Mouse (Mus musculus) olfactory bulb, adult 2 months (tissue): ENCODE data around the gene Myadml2.

Experiments
- CTCF ChIP-seq: fragments of 200-500 bp; IDR thresholded peaks from 2 replicates; pipeline ENCODE4 v1.5.1; 2012; ENCODE audit warnings: low read depth, mild to moderate bottlenecking, low read length, moderate library complexity; ENCODE audit not compliant: insufficient read depth
- POLR2A ChIP-seq: fragments of 200-500 bp; IDR thresholded peaks from 2 replicates; pipeline ENCODE4 v1.6.1; 2012; ENCODE audit warnings: mild to moderate bottlenecking, low read depth, low read length, moderate library complexity; ENCODE audit not compliant: insufficient read depth

GRCm38 (mm10) chr11:120616617-120617294, 31.2 kb downstream of the Myadml2 start:
- TF ChIP-seq POLR2A, result no peak
- no peak for TF ChIP-seq CTCF
